Comparison of ENCODE assay signal across 26 mouse cellular contexts in the genomic region with DNA sequence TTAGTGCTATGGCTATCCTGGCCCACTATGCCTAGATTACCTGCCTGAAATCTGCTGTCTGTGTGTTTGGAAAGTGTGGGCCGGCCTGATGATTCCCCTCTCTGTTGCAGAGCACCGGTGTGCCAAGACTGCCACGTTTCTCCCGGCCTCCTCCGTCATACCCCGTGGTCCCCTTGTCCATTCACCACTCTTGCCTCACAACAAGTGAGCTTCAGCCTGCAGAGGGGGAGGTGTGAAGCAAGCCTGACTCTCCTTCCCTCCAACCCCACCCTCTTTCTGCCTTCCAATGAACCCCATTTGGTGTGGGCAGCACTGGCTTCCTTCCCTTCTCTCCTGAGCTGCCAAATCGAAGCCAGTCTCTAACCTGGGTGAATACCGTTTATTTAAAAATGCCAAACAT.
"Had no signal": no experiment of that assay in that cellular context is flagged by ENCODE, and none has a peak within 500 bp of the region (broad histone marks: within the 10 kb centered on the region; RNA-seq: fewer than 3 reads in every experiment).

No protein-coding gene starts in this region.

- DNase-seq: gastrocnemius, adult 2 months; gastrocnemius, postnatal 10 days; gastrocnemius, postnatal 25 days; heart, adult 11 months; heart, adult 2 months; heart, postnatal 10 days; heart, postnatal 36 days; kidney, adult 11 months; kidney, adult 2 months; kidney, adult 9 months; kidney, postnatal 14 days; kidney, postnatal 36 days; layer of hippocampus, adult 9-11 months; layer of hippocampus, postnatal 36 days; liver; liver, embryonic 13.5 days had no signal

- H3K9ac ChIP-seq: heart, embryonic 12.5 days; hindbrain, embryonic 13.5 days; hindbrain, embryonic 15.5 days; kidney, embryonic 15.5 days; limb, embryonic 12.5 days; liver, embryonic 13.5 days had no signal

- H3K4me2 ChIP-seq: heart, embryonic 12.5 days; hindbrain, embryonic 13.5 days; hindbrain, embryonic 15.5 days; kidney, embryonic 15.5 days; limb, embryonic 12.5 days; liver, embryonic 11.5 days; liver, embryonic 13.5 days had no signal

- H3K4me1 ChIP-seq: hindbrain, embryonic 13.5 days; hindbrain, embryonic 15.5 days; liver, embryonic 13.5 days had no signal

- H3K27ac ChIP-seq: gastrocnemius, adult 2 months; heart, adult 2 months; hindbrain, embryonic 13.5 days; hindbrain, embryonic 15.5 days; hindbrain, postnatal 0 days; kidney, embryonic 15.5 days; kidney, postnatal 0 days; limb, embryonic 10.5 days; limb, embryonic 12.5 days; liver, embryonic 13.5 days had no signal

- H3K9me3 ChIP-seq: heart, embryonic 12.5 days; hindbrain, embryonic 13.5 days; hindbrain, embryonic 15.5 days; kidney, embryonic 15.5 days; limb, embryonic 10.5 days; limb, embryonic 12.5 days; liver, embryonic 13.5 days had no signal

- H3K27me3 ChIP-seq: heart, embryonic 12.5 days; hindbrain, embryonic 13.5 days; hindbrain, embryonic 15.5 days; kidney, embryonic 15.5 days; liver, embryonic 13.5 days had no signal

- ATAC-seq: hindbrain, postnatal 0 days; intestine, embryonic 16.5 days had no signal

- H3K4me3 ChIP-seq: gastrocnemius, adult 2 months; heart, adult 2 months; heart, embryonic 12.5 days; hindbrain, embryonic 13.5 days; hindbrain, embryonic 15.5 days; kidney, embryonic 15.5 days; limb, embryonic 10.5 days; limb, embryonic 12.5 days; liver, embryonic 13.5 days had no signal

- H3K36me3 ChIP-seq: heart, embryonic 12.5 days; hindbrain, embryonic 13.5 days; hindbrain, embryonic 15.5 days; limb, embryonic 10.5 days; limb, embryonic 12.5 days; liver, embryonic 13.5 days had no signal
